Mouse (Mus musculus) thymus, postnatal 25 days (tissue): Measurements from ENCODE around the gene Prtn3.

Experiments used
- DNase-seq: peaks from one replicate; pipeline ENCODE4 v3.0.0; 2022

The Prtn3 gene

DNA sequence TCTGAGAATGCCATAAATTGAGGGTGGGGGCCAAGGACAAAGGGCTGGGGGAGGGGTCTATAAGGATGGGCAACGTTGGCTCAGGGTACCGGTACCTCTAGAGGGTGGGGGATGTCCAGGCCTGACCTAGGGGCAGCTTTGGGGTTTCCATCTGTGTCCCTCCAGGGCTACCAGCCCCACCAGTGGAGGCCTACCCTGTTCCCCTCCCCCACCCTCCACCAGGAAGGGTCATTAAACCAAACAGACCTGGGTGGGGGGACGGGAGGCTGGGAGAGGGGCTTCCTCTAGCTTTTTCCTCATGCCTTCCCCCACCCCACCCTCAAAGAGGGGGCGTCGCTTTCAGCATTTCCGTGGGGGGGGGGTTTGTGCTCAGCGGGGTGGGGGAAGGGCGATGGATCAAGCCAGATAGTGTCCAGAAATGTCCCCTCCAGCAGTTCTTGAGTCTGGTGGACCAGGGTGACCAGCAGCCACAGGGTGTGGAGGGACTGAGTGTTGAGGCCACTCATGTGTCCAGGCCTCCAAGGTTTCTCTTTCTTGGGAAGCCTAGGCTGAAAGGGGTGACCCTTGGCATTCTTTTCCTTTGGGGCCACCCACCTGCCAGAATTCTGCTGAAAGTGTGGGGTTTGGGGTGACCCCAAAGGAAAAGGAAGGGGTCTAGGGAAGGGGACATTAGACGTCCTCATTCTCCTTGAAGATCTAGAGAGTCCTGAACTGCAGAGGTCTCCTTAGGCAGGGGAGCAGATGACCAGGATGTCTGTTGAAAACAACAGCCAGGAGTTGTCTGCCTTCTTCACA, 54.8 kb downstream of the Prtn3 start:
- no peak for DNase-seq

DNA sequence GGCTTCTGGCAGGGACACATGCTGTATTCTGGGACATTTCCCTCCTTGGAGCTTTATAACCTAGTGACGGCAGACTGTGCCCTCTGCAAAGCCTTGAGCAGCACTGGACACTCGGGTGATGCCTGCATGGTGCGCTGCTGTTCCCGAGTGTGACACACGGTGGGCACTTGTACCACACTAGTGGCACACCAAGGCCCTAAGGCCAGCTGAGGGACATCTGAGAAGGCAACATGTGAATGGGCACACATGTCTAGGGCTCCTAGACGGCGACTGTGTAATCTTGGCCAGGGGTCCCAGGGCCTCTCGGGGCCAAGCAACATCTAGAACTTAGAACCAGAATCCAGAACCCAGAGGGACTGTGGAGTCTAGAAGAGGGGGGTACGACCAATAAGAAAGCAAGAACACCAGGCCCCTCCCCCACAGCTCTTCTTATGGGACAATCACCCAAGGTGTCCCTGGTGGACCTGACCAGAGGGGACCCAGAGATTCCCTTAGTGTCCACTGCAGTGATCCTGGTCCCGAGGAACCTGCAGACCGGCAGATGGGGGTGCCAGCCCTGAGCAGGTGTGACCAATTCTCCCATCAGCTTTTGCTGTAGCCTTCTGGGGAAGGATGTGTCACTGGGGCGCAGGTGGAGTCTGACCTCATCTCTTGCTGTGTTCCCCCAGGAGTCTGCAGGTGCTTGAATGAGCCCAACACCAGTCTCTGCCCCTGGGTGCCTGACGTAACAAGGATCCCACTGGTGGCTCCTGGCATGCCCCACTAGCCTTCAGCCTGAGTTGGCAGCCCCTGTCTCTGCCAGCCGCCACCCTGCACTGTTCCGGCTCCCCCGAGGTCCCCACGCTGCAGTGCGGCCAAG, 55.9 kb downstream of the Prtn3 start:
- no peak for DNase-seq

DNA sequence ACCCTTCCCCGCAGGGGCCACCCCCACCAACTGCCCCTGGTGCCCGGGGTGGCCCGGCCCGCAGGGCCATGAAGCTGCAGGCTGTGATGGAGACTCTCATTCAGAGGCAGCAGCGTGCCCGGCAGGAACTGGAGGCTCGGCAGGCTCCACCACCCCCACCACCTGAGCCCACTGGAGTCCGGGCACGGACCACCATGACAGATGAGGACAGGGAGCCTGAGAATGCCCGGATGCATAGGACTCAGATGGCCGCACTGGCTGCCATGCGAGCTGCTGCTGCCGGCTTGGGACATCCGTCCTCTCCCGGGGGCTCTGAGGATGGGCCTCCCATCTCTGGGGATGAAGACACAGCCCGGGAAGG, 56.5 kb downstream of the Prtn3 start:
- DNase-seq, result no peak

DNA sequence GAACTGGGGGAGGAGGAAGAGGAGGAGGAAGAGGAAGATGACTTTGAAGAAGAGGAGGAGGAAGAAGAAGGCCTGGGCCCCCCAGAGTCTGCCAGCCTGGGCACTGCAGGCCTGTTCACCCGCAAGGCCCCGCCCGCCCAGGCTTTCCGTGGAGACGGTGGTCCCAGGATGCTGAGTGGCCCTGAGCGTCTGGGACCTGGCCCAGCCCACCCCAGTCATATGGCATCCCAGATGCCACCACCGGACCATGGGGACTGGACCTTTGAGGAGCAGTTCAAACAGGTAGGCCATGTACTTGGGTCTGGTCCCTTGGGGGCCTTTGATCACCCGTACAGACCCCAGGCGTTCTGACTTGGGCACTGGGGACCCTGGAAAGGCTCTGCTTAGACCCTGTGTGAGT, 57.5 kb downstream of the Prtn3 start:
- DNase-seq, result no peak

DNA sequence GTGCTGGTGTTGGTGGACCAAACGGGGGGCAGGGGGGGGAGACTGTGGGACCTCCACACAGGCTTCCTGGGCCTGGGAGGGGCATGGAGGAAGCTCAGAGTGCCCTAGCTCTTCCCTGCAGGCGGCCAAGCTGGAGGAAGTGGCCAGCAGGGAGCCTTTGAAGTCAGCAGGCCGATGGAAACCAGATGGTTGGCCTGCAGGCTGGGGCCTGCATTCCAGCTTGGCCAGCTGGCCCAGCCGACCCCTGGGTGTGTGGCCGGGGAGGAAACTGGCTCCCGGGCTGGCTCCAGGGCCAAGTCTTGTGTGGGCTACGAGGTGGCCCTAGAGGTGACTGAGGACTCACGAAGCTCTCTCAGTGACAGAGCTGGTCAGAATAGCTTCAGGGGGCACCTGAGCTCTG, 58.5 kb downstream of the Prtn3 start:
- DNase-seq, result no peak
